Mouse (Mus musculus) forebrain, embryonic 14.5 days (tissue): ENCODE measurements around the gene Myh10. TPM values are rescaled to one million over a fixed set of nuclear protein-coding genes. Genes with fewer than 3 reads are reported as not detected.
A peak's percentile ranks its signal among the peaks of the same experiment; 100 is the strongest.
"Not testable (repeated sequence)": the region's sequence is repeated elsewhere in the genome, so short reads cannot be mapped to it uniquely, and the experiment has no call there.

ENCODE experiments used
- ATAC-seq: fragments of 200-750 bp; cut with Nextera tagmentation; 2 replicates; pipeline ENCODE4 v1.8.0; 2017; ENCODE audit warnings: mild to moderate bottlenecking, moderate library complexity
- DNase-seq: peaks from one replicate; pipeline ENCODE4 v3.0.0-alpha.2; 2015; ENCODE audit warnings: low spot score
- H3K27ac ChIP-seq: fragments of 300-500 bp; sonication (generic); 2 replicates; pipeline ENCODE4 v1.5.1; 2014; ENCODE audit warnings: low read depth, mild to moderate bottlenecking, control low read depth, low read length, moderate library complexity
- H3K27me3 ChIP-seq: fragments of 300-500 bp; sonication (generic); replicated peaks from 2 replicates; pipeline ENCODE4 v1.6.1; 2014; ENCODE audit warnings: low read length, control low read depth, mixed read lengths; ENCODE audit not compliant: control insufficient read depth, insufficient read depth
- H3K36me3 ChIP-seq: fragments of 300-500 bp; sonication (generic); 2 replicates; pipeline ENCODE4 v1.6.1; 2014; ENCODE audit warnings: low read length, control low read depth; ENCODE audit not compliant: control insufficient read depth, insufficient read depth
- H3K4me1 ChIP-seq: fragments of 300-500 bp; sonication (generic); 2 replicates; pipeline ENCODE4 v1.6.1; 2014; ENCODE audit warnings: antibody characterized with exemption, low read length, control low read depth; ENCODE audit not compliant: control insufficient read depth, insufficient read depth
- H3K4me2 ChIP-seq: fragments of 300-500 bp; sonication (generic); 2 replicates; pipeline ENCODE4 v1.6.1; 2014; ENCODE audit warnings: mild to moderate bottlenecking, control low read depth, low read length
- H3K4me3 ChIP-seq: fragments of 300-500 bp; sonication (generic); 2 replicates; pipeline ENCODE4 v1.5.1; 2014; ENCODE audit warnings: low read depth, low read length, control low read depth
- H3K9ac ChIP-seq: fragments of 300-500 bp; sonication (generic); 2 replicates; pipeline ENCODE4 v1.6.1; 2014; ENCODE audit warnings: mild to moderate bottlenecking, low read length, control low read depth, moderate library complexity
- H3K9me3 ChIP-seq: fragments of 300-500 bp; sonication (generic); replicated peaks from 2 replicates; pipeline ENCODE4 v1.6.1; 2016; ENCODE audit warnings: low read length, control low read depth, mixed read lengths; ENCODE audit not compliant: control insufficient read depth
- WGBS: fragments of 180-500 bp; shearing (Covaris S2); extraction: QIAGEN DNeasy Blood & Tissue Kit; methylation state at CpG from one replicate; pipeline ENCODE4 v1.1.7; 2014; 5-methylcytosine and 5-hydroxymethylcytosine counted together
- polyA plus RNA-seq: library from polyadenylated mRNA; unstranded; fragments of >200 nt; fragmentation: Nextera tagmentation; extraction: Ambion mirVana; gene quantifications from 2 replicates; pipeline ENCODE4 v1.2.1, GENCODE M21; 2014

Gene Myh10
- polyA plus RNA-seq, 1 experiment from 2014 or later: 88.8 TPM

- no peak overlapping the region for H3K4me2 ChIP-seq
- H3K9ac ChIP-seq: no peak overlapping the region
- ATAC-seq (no peak), DNase-seq (no peak)
- H3K27me3 ChIP-seq: no peaks in the 10 kb centered on the region
- peaks cover 20% of the 10 kb centered on the region for H3K36me3 ChIP-seq
- 78% methylated on average over 5 of the region's 5 CpGs for WGBS
- H3K4me3 ChIP-seq: no peak overlapping the region
- no peaks in the 10 kb centered on the region for H3K9me3 ChIP-seq
- no peaks in the 10 kb centered on the region for H3K4me1 ChIP-seq
- no peak overlapping the region for H3K27ac ChIP-seq
Observed at GRCm38 (mm10) chr11:68730792-68731191, 39.4 kb downstream of the Myh10 start.

- Histone ChIP-seq H3K27me3 (no peaks in the 10 kb centered on the region), H3K9me3 (no peaks in the 10 kb centered on the region), H3K4me3 (no peak overlapping the region), H3K27ac (no peak overlapping the region), H3K9ac (no peak overlapping the region), H3K4me2 (no peak overlapping the region), H3K36me3 (peaks cover 14% of the 10 kb centered on the region), H3K4me1 (no peaks in the 10 kb centered on the region)
- peak; percentile 35 for DNase-seq
- no peak for ATAC-seq
- 84% methylated on average over 6 of the region's 6 CpGs for WGBS
Observed at GRCm38 (mm10) chr11:68732066-68732465, 40.7 kb downstream of the Myh10 start.

DNA sequence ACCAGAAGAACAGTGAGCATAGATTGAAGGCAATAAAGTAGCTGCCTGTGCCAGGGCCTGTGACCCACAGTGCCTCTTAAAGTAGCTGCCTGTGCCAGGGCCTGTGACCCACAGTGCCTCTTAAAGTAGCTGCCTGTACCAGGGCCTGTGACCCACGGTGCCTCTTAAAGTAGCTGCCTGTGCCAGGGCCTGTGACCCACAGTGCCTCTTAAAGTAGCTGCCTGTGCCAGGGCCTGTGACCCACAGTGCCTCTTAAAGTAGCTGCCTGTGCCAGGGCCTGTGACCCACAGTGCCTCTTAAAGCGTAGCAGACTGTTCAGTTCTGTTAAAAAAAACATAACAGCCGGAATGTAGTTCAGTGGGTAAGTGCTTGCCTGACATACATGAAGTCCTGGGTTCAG, 42.0 kb downstream of the Myh10 start:
- not testable (repeated sequence) for DNase-seq, H3K4me2 ChIP-seq, H3K27me3 ChIP-seq, H3K4me3 ChIP-seq, ATAC-seq, H3K9ac ChIP-seq, H3K27ac ChIP-seq, H3K9me3 ChIP-seq, H3K4me1 ChIP-seq
- 94% methylated on average over 3 of the region's 3 CpGs for WGBS
- H3K36me3 ChIP-seq: peaks cover 20% of the 10 kb centered on the region

GRCm38 (mm10) chr11:68739509-68739908, 48.1 kb downstream of the Myh10 start:
- WGBS: 93% methylated on average over 7 of the region's 7 CpGs
- no peak for DNase-seq
- no peak overlapping the region for H3K9ac ChIP-seq
- H3K4me1 ChIP-seq: no peaks in the 10 kb centered on the region
- H3K27me3 ChIP-seq: no peaks in the 10 kb centered on the region
- H3K36me3 ChIP-seq: peaks cover 37% of the 10 kb centered on the region
- no peak for ATAC-seq
- no peak overlapping the region for H3K4me3 ChIP-seq
- H3K9me3 ChIP-seq: no peaks in the 10 kb centered on the region
- H3K4me2 ChIP-seq: no peak overlapping the region
- H3K27ac ChIP-seq: no peak overlapping the region

DNA sequence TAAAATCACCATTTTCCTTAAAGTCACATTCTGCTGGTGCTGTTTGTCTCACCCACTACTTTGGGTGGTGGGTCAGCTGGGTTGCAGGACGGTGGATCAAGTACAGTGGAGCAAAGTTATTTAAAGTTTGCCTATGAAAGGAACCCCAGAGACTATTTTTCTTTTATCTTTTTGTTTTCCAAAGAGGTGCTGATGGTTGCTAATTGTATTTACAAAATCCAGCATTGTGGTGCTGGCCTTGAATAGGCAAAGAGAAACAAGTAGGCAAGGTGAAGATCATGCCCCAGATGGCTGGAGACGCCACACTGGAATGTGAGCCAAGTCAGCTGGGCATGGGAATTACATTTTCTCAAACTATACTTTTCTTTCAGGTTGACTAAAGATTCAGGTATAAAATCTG, 51.3 kb downstream of the Myh10 start:
- Histone ChIP-seq H3K9me3 (no peaks in the 10 kb centered on the region), H3K9ac (no peak overlapping the region), H3K4me2 (no peak overlapping the region), H3K4me3 (no peak overlapping the region), H3K27ac (no peak overlapping the region), H3K4me1 (no peaks in the 10 kb centered on the region), H3K36me3 (peaks cover 48% of the 10 kb centered on the region), H3K27me3 (no peaks in the 10 kb centered on the region)
- ATAC-seq: no peak
- WGBS: 80% methylated on average over 2 of the region's 2 CpGs
- DNase-seq: no peak

- no peak overlapping the region for H3K4me3 ChIP-seq
- H3K4me2 ChIP-seq: no peak overlapping the region
- H3K9ac ChIP-seq: no peak overlapping the region
- peaks cover 49% of the 10 kb centered on the region for H3K36me3 ChIP-seq
- no peaks in the 10 kb centered on the region for H3K9me3 ChIP-seq
- WGBS: 78% methylated on average over 3 of the region's 3 CpGs
- H3K4me1 ChIP-seq: no peaks in the 10 kb centered on the region
- H3K27ac ChIP-seq: no peak overlapping the region
- ATAC-seq: no peak
- DNase-seq: no peak
- no peaks in the 10 kb centered on the region for H3K27me3 ChIP-seq
Observed at GRCm38 (mm10) chr11:68744150-68744549, 52.8 kb downstream of the Myh10 start.

GRCm38 (mm10) chr11:68745374-68746200, 54.2 kb downstream of the Myh10 start:
- Histone ChIP-seq H3K9ac (no peak overlapping the region), H3K4me3 (no peak overlapping the region), H3K27ac (peak overlapping the region; percentile 40; the same call in 1 of the 2 replicates), H3K4me1 (no peaks in the 10 kb centered on the region), H3K27me3 (no peaks in the 10 kb centered on the region), H3K9me3 (no peaks in the 10 kb centered on the region), H3K4me2 (no peak overlapping the region), H3K36me3 (peaks cover 47% of the 10 kb centered on the region)
- DNase-seq (peak; percentile 53), ATAC-seq (no peak)
- WGBS: 65% methylated on average over 16 of the region's 16 CpGs

DNA sequence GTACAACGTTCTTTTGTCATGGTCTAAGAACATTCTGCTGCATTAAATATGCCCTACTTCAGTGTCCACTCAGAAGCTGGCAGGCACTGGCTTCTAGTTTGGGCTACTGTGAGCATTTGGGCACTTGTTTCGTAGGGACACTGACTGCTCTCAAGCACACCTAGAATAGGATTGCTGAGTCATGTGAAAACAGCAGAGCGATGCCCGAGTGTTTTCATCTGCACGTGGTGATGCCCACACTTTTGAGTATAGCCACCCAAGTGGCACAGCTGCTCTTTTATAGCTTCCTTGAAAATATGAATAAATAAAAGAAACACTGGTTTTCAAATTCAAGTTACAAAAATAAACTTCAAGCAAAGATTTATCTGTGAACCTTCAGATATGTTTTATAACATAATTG, 56.8 kb downstream of the Myh10 start:
- ATAC-seq: no peak
- Histone ChIP-seq H3K9me3 (no peaks in the 10 kb centered on the region), H3K27me3 (no peaks in the 10 kb centered on the region), H3K4me1 (no peaks in the 10 kb centered on the region), H3K4me3 (no peak overlapping the region), H3K4me2 (no peak overlapping the region), H3K9ac (no peak overlapping the region), H3K36me3 (peaks cover 51% of the 10 kb centered on the region), H3K27ac (no peak overlapping the region)
- no peak for DNase-seq
- 84% methylated on average over 5 of the region's 5 CpGs for WGBS

- 86% methylated on average over 2 of the region's 2 CpGs for WGBS
- no peaks in the 10 kb centered on the region for H3K27me3 ChIP-seq
- no peak overlapping the region for H3K4me2 ChIP-seq
- H3K27ac ChIP-seq: no peak overlapping the region
- no peaks in the 10 kb centered on the region for H3K4me1 ChIP-seq
- H3K9ac ChIP-seq: no peak overlapping the region
- peaks cover 50% of the 10 kb centered on the region for H3K36me3 ChIP-seq
- no peaks in the 10 kb centered on the region for H3K9me3 ChIP-seq
- DNase-seq (no peak), ATAC-seq (no peak)
- no peak overlapping the region for H3K4me3 ChIP-seq
Observed at GRCm38 (mm10) chr11:68750206-68750605, 58.8 kb downstream of the Myh10 start.
